Mouse (Mus musculus) bone marrow macrophage, adult 2 months (primary cell): ENCODE measurements at regions not wholly inside any gene's neighbourhood (a gene's known extent, or its start where the extent isn't known, plus 50 kb on each side); places are given as distances from the start of the nearest gene placed in this dataset.

ENCODE experiments used
- CTCF ChIP-seq: IDR thresholded peaks from 2 replicates; pipeline ENCODE4 v1.5.1; 2012; ENCODE audit warnings: low read depth, mild to moderate bottlenecking, low read length, moderate library complexity
- POLR2A ChIP-seq: IDR thresholded peaks from 2 replicates; pipeline ENCODE4 v1.6.1; 2012; ENCODE audit warnings: mild to moderate bottlenecking, low read depth, low read length, borderline replicate concordance

DNA sequence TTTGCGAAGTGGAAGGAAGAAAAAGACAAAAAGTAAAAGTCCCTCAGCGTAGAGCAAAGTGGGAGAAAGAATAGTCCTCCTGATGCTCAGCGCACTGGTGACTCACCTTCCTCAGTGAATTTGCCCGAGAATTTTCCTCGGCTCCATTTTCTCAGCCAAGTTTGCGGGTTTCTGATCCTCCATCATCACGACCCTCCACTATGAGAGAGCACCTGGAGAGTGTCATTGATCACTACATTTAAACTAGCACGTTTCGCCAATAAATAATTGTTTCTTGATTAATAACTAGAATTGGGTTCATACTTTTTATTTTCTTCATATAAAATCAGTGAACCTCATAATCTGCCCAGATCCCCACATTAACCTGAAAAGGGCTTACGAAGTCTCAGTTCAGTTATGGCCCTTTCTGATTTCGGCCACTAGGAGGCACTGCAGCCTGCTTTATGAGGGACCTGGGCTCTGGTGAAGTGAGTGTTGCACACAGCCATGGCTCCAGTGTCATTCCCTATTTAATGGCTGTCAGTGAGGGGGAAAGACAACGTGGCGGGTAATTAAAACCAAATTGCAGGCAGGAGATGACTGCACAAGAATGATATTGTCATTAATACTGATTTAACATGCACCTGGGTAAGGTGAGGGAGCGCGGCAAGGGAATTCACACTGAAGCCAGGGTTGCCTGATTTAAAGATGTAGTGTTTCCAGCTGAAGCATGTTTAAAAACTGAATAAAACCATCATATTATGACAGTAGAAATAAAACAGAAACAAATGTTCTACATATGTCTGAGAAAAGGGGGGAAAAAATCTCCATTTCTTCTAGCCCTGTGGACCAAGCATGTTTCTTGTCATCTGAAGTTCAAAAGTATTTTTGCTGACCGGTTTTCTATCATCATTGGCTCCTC, 741.8 kb upstream of the Arrdc4 start:
- no peak for TF ChIP-seq POLR2A
- peak; percentile 30; the same call in 1 of the 2 replicates for TF ChIP-seq CTCF
